Mouse (Mus musculus) neutrophil, adult 5-6 weeks (primary cell): ENCODE data around the gene Olfr458. TPM values are rescaled to one million over a fixed set of nuclear protein-coding genes. Genes with fewer than 3 reads are reported as not detected.
"Not testable (repeated sequence)": the region's sequence is repeated elsewhere in the genome, so short reads cannot be mapped to it uniquely, and the experiment has no call there.

Experiments used
- ATAC-seq: fragments of 151-379, 151-347 bp; 2 replicates; pipeline ENCODE4 v1.8.0; 2017; ENCODE audit warnings: mild to moderate bottlenecking, moderate TSS enrichment; ENCODE audit not compliant: insufficient number of reproducible peaks, poor library complexity, low FRiP score, severe bottlenecking; ENCODE audit errors: extremely low read depth
- total RNA-seq: library from RNA; stranded (forward); fragments of 200-1000 nt; gene quantifications from 2 replicates; pipeline ENCODE4 v1.2.3, GENCODE M21; 2017

Olfr458 gene
- total RNA-seq = 0.58 TPM in 1 of 2 replicates, not detected in the other

DNA sequence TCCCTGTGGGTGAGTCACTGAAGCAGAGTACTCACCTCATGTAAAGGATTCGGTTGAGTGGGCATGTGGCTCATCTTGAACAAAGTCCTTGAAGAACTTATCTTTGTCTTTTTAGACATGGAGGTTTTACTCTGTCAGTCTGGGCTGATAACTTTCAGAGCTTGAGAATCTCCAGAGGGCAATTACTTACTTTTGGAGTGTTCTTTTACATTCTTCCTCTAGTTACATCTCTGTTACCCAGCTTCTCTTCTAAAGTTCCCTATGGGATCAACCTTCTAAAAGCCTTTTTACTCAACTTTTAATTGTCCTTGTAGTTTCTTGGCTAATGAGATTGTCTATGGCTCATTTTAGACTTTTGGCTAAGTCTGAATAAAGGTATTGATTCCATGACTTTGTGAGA lies at the start of gene Olfr458:
TSS of gene Olfr458 (minus strand) at position 101 of the 400 bp plus-strand sequence.
- no peak for ATAC-seq

GRCm38 (mm10) chr6:42513461-42513860 lies 48.5 kb upstream of the Olfr458 start:
- no peak for ATAC-seq

- no peak for ATAC-seq
These were observed 44.3 kb upstream of the Olfr458 start for GRCm38 (mm10) chr6:42509311-42509710.

GRCm38 (mm10) chr6:42503478-42503877 lies 38.5 kb upstream of the Olfr458 start:
- ATAC-seq = no peak

- ATAC-seq = no peak
These were observed 24.7 kb upstream of the Olfr458 start for GRCm38 (mm10) chr6:42489731-42490130.

GRCm38 (mm10) chr6:42487114-42487513 lies 22.1 kb upstream of the Olfr458 start, which contains the start of gene Olfr456:
Gene Olfr456, minus strand, starts transcription at chr6:42487214.
- no peak for ATAC-seq

DNA sequence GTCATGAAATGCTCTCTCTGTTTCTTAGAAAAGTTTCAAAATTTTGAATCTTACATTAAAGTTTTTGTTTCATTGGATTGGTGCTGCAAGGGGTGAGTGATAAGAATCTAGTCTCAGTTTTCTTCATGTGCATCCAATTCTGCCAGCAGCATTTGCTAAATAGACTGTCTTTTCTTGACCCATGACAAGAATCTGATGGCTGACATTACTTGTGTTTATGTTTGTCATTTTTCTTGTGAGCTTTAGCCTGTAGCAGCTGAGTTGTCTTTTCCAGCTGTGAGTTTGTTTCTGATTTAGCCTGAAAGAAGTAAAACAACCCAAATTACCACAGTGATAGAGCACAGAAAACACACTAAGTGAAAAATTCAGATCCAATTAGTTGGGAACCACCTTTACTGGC lies 19.6 kb upstream of the Olfr458 start:
- no peak for ATAC-seq

- no peak for ATAC-seq
These were observed 11.2 kb upstream of the Olfr458 start, which contains the start of gene Olfr457 for GRCm38 (mm10) chr6:42476235-42476634. Gene Olfr457, minus strand, starts transcription at chr6:42476335.

- not testable (repeated sequence) for ATAC-seq
These were observed 6.3 kb upstream of the Olfr458 start for GRCm38 (mm10) chr6:42471298-42471697.

- ATAC-seq = no peak
These were observed 5.5 kb upstream of the Olfr458 start for GRCm38 (mm10) chr6:42470542-42470941.

DNA sequence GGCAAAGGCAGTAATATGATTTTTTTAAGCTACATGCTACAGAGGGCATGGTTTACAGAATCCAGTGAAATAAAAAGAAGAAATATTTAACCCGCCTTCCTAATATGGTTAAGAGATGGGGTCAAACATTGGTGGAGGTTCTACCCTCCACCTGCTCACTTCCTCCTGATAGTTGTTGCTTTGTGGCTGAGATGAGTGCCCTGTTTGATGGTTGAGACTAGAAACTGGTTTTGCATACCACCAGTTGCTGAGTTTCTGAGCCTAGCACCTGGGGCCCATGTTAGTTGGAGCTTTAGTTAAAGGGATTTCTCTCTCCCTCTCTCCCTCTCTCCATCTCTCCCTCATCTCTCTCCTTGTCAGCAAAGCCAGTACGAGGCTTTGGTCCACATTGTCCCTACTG lies 17.6 kb downstream of the Olfr458 start:
- no peak for ATAC-seq

DNA sequence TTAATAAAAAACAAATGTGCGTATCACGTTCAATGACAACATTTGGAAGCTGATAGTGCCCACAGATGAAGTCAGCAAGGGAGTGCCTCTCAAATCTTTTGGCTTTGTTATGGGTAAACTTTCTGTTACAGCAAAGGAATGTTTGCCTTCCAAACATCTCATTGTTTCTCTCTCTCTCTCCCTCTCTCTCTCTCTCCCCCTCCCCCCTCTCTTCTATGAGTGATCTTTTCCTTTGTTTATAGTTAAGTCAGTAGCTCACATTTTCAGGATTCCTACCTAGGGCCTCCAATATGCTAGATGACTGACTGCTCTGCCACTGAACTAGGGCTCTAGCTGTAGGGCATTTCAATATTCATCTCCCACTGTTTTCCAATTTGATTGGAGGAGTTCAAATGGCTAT lies 20.5 kb downstream of the Olfr458 start:
- ATAC-seq = no peak

GRCm38 (mm10) chr6:42441395-42441794 lies 23.6 kb downstream of the Olfr458 start:
- ATAC-seq = no peak

DNA sequence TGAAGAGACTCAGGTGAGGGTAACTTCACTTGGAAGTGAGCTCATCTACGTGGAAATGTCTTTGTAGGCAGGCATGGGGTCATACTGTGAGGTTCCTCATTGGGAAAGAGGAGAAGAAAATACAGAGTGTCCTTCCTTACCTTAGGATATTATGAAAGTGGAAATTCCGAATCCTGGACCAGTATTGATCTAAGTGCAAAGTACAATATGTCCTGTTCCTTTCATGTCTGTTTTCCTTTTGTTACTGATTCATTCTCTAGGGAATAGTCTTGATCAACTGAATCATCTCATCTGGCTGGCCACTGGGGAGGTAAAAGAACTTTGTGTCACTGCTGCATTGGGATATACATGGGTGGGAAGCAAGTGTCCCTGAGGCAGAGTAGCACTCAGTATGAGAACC lies 29.5 kb downstream of the Olfr458 start:
- no peak for ATAC-seq

DNA sequence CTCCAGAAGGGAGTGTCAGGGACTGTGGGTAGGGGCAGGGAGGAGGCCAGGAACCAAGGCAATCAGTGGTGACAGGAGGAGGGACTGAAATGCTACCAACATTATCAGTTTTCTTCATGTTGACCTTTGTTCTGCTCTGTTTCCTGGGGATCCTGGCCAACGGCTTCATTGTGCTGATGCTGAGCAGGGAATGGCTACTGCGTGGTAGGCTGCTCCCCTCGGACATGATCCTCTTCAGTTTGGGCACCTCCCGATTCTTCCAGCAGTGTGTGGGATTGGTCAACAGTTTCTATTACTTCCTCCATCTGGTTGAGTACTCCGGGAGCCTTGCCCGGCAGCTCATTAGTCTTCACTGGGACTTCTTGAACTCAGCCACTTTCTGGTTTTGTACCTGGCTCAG lies 30.6 kb downstream of the Olfr458 start, which contains the start of gene Tas2r126:
TSS of gene Tas2r126 (plus strand) at position 90 of the 400 bp plus-strand sequence.
- no peak for ATAC-seq

DNA sequence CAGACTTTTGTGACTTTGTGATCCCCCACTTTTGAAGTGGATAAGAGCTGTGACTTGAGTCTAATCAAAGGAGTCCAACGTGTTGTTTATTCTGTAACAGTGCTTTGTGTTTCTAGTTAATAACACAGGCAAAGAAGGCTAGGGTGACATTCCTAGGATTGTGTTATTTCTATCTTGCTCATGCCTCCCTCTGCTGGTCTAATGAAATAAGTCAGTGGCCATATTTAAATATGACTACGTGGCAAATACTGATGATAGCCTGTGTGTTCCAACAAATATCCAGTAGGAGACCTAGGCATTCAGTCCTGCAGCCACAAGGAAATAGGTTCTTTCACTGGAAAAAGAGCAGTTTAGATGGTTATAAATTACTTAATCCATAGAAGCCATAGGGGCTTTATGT lies 31.4 kb downstream of the Olfr458 start:
- peak; percentile 73; the same call in 1 of the 2 replicates for ATAC-seq

DNA sequence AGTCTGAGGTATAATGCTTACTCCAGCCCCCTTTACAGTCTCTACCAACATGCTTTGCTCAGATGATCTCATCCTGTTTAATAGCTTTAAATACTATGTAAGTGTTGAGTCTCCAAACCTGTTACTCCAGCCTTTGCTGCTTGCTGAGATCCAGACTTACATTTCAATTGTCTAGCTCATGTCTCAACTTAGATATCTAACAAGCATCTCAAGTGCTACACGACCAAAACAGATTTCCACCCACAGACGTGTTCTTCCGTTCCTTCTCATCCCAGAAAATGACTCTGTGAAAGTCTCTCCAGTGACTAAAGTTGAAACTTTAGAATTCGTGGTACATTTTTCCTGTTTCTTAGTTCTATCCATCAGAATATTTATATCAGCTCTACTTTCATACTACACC lies 38.7 kb downstream of the Olfr458 start:
- ATAC-seq = no peak

DNA sequence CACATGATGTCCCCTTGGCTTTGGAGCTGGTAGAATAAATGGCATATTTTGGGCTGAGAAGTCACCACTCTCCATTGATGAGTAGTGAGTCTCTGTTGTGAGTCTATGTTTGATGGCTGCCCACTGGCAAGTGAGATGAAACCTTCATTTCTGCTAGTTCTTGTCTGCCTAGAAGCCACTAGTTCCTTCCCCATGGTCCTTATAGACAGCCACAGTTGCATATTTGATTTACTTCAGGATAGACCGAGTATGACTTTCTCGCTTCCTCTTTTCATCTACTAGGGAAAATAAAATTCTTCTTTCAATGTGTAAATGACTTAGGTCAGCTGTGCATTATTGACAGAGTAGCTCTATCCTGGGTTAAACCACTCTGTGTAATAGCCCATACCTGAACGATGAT lies 40.5 kb downstream of the Olfr458 start:
- no peak for ATAC-seq

- peak; percentile 93 for ATAC-seq
These were observed 43.6 kb downstream of the Olfr458 start for GRCm38 (mm10) chr6:42421439-42421838.

DNA sequence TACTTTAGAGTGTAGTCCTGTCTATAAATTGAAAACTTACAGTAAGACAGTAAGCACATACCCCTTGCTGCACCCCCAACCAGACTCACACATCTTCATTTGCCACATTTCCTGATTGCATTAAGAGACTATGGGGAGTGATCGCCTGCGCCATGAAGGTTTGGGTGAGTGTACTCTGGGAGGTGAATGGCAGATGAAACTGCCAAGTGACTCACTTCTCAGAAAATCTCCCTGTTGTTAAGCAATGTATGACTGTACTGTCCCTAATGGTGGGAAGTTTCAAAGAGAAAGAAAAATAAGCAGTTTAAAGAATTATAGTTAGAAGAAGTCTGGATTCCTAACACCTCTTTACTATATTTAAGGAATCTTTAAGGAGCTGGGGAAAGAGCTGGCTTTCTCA lies 45.6 kb downstream of the Olfr458 start:
- peak; percentile 52; the same call in 1 of the 2 replicates for ATAC-seq
